Mouse (Mus musculus) gastrocnemius, postnatal 14 days (tissue): ENCODE data around the gene Ofcc1. TPM values are rescaled to one million over a fixed set of nuclear protein-coding genes. Genes with fewer than 3 reads are reported as not detected.

Source experiments
- DNase-seq: peaks from one replicate; pipeline ENCODE4 v3.0.0; 2021; ENCODE audit warnings: mixed read lengths
- intact Hi-C: fragments of 180-260 bp; cut with DNase I; formaldehyde crosslinking; loops from one replicate; pipeline ENCODE4 v1.15.1; 2025; ENCODE audit warnings: low total_unique reads
- total RNA-seq, 2 experiments: library from RNA; stranded (reverse); gene quantifications; 2 replicates each; pipeline ENCODE4 v1.2.3; 2021

Gene Ofcc1
- total RNA-seq, 2 experiments from 2014 or later: not detected

- intact Hi-C loops: no loop called here
Measured at GRCm38 (mm10) chr13:40263087-40263807, 98.0 kb downstream of the Ofcc1 start.

GRCm38 (mm10) chr13:40258757-40259156 is 102.5 kb downstream of the Ofcc1 start:
- no peak for DNase-seq
- intact Hi-C loops: no loop called here

More at GRCm38 (mm10) chr13:40263087-40263807, 98.0 kb downstream of the Ofcc1 start:
- no peak for DNase-seq

- DNase-seq: no peak
- intact Hi-C loops: no loop called here
Measured at GRCm38 (mm10) chr13:40243821-40244220, 117.4 kb downstream of the Ofcc1 start.

GRCm38 (mm10) chr13:40236356-40236755 is 124.9 kb downstream of the Ofcc1 start:
- DNase-seq: no peak
- intact Hi-C loops: no loop called here

- intact Hi-C loops: no loop called here
- DNase-seq: no peak
Measured at GRCm38 (mm10) chr13:40208314-40208713, 152.9 kb downstream of the Ofcc1 start.

- DNase-seq: no peak
- intact Hi-C loops: no loop called here
Measured at GRCm38 (mm10) chr13:40181786-40182185, 179.5 kb downstream of the Ofcc1 start.

- intact Hi-C loops: no loop called here
Measured at GRCm38 (mm10) chr13:40171775-40172174, 189.5 kb downstream of the Ofcc1 start.

GRCm38 (mm10) chr13:40167871-40168270 is 193.4 kb downstream of the Ofcc1 start:
- intact Hi-C loops: no loop called here
- DNase-seq: no peak

More at GRCm38 (mm10) chr13:40171775-40172174, 189.5 kb downstream of the Ofcc1 start:
- no peak for DNase-seq

- no peak for DNase-seq
- intact Hi-C loops: no loop called here
Measured at GRCm38 (mm10) chr13:40155466-40155865, 205.8 kb downstream of the Ofcc1 start.

GRCm38 (mm10) chr13:40139906-40140305 is 221.3 kb downstream of the Ofcc1 start:
- intact Hi-C loops: no loop called here
- DNase-seq: no peak

GRCm38 (mm10) chr13:40136096-40136495 is 225.2 kb downstream of the Ofcc1 start:
- no peak for DNase-seq
- intact Hi-C loops: no loop called here

- DNase-seq: no peak
- intact Hi-C loops: no loop called here
Measured at GRCm38 (mm10) chr13:40135670-40136069, 225.6 kb downstream of the Ofcc1 start.

GRCm38 (mm10) chr13:40123868-40124267 is 237.4 kb downstream of the Ofcc1 start:
- DNase-seq: no peak
- intact Hi-C loops: no loop called here

- intact Hi-C loops: no loop called here
- no peak for DNase-seq
Measured at GRCm38 (mm10) chr13:40112336-40112735, 248.9 kb downstream of the Ofcc1 start.

GRCm38 (mm10) chr13:40076236-40076635 is 285.0 kb downstream of the Ofcc1 start:
- DNase-seq: no peak
- intact Hi-C loops: no loop called here

GRCm38 (mm10) chr13:40074850-40075416 is 286.3 kb downstream of the Ofcc1 start:
- no peak for DNase-seq
- intact Hi-C loops: no loop called here

GRCm38 (mm10) chr13:40070004-40070403 is 291.2 kb downstream of the Ofcc1 start:
- DNase-seq: no peak
- intact Hi-C loops: no loop called here

GRCm38 (mm10) chr13:40061281-40061680 is 300.0 kb downstream of the Ofcc1 start:
- intact Hi-C loops: no loop called here
- no peak for DNase-seq

- intact Hi-C loops: no loop called here
- DNase-seq: no peak
Measured at GRCm38 (mm10) chr13:40037881-40038280, 323.4 kb downstream of the Ofcc1 start.

GRCm38 (mm10) chr13:40036981-40037765 is 324.1 kb downstream of the Ofcc1 start:
- intact Hi-C loops: no loop called here
- DNase-seq: no peak
